Mouse (Mus musculus) E14TG2a.4 (cell line): ENCODE results near the gene Slc25a33.

Source experiments
- CTCF ChIP-seq: conservative IDR thresholded peaks from 2 replicates; pipeline ENCODE4 v1.5.1; 2014; ENCODE audit warnings: low read length
- POU5F1 ChIP-seq: IDR thresholded peaks from 2 replicates; pipeline ENCODE4 v1.6.1; 2014; ENCODE audit warnings: low read length, borderline replicate concordance

DNA sequence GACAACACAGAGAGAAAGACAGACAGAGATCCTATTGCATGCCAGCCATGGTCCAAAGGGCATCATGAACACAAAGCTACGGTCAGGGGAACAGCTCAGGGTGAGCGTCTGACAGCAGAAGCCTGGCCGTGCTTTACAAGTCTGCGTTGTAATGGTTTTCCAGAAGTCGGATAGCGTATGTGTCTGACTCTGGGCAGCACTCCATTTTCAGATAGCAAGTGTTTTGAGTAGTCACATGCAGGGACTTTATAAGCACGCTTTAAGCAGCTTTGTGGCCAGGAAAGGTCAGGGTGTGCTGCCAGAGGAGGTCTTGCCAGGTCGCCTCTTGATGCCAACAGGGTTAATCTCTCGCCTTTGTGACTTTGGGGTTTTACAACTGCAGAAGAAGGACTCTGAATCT is 10.3 kb upstream of the Slc25a33 start:
- TF ChIP-seq CTCF (no peak), POU5F1 (no peak)
